Mouse (Mus musculus): ENCODE results near the gene Gm20716. TPM values are rescaled to one million over a fixed set of nuclear protein-coding genes. Genes with fewer than 3 reads are reported as not detected.

The Gm20716 gene
- polyA plus RNA-seq, 1 experiment, result not detected

GRCm38 (mm10) chr2:168155666-168156065, 74.5 kb downstream of the Gm20716 start:
- no peak overlapping the region for H3K4me3 ChIP-seq (ENCODE audit: low read depth, low read length)
- H3K4me1 ChIP-seq (ENCODE audit: control insufficient read depth, insufficient read depth, insufficient read length, low read length), result peaks cover 14% of the 10 kb centered on the region
- H3K27ac ChIP-seq (ENCODE audit: insufficient read depth, low read depth, low read length), result no peak overlapping the region
- 95% methylated on average over 7 of the region's 7 CpGs for WGBS
- TF ChIP-seq POLR2A (IDR thresholded peaks at IDR 0.05; ENCODE audit: low read depth, low read length), result no peak
- TF ChIP-seq CTCF (IDR thresholded peaks at IDR 0.05; ENCODE audit: extremely low read depth, insufficient read length, insufficient replicate concordance, low read depth, low read length), result no peak
- no peaks in the 10 kb centered on the region for H3K36me3 ChIP-seq (ENCODE audit: control insufficient read depth, insufficient read depth, low read length)
- no peaks in the 10 kb centered on the region for H3K27me3 ChIP-seq (ENCODE audit: control insufficient read depth, insufficient read depth, low read length)

- no peaks in the 10 kb centered on the region for H3K36me3 ChIP-seq (ENCODE audit: control insufficient read depth, insufficient read depth, low read length)
- 23% methylated on average over 14 of the region's 14 CpGs for WGBS
- peaks cover 8% of the 10 kb centered on the region for H3K4me1 ChIP-seq (ENCODE audit: control insufficient read depth, insufficient read depth, insufficient read length, low read length)
- TF ChIP-seq CTCF (IDR thresholded peaks at IDR 0.05; ENCODE audit: extremely low read depth, insufficient read length, insufficient replicate concordance, low read depth, low read length), result peak; percentile 64
- no peak for TF ChIP-seq POLR2A (IDR thresholded peaks at IDR 0.05; ENCODE audit: low read depth, low read length)
- H3K4me3 ChIP-seq (ENCODE audit: low read depth, low read length), result no peak overlapping the region
- no peaks in the 10 kb centered on the region for H3K27me3 ChIP-seq (ENCODE audit: control insufficient read depth, insufficient read depth, low read length)
- H3K27ac ChIP-seq (ENCODE audit: insufficient read depth, low read depth, low read length), result no peak overlapping the region
Measured at GRCm38 (mm10) chr2:168154090-168154881, 75.9 kb downstream of the Gm20716 start.

GRCm38 (mm10) chr2:168149241-168149640, 80.9 kb downstream of the Gm20716 start:
- no peak overlapping the region for H3K4me3 ChIP-seq (ENCODE audit: low read depth, low read length)
- WGBS, result 87% methylated on average over 8 of the region's 8 CpGs
- H3K36me3 ChIP-seq (ENCODE audit: control insufficient read depth, insufficient read depth, low read length), result no peaks in the 10 kb centered on the region
- no peak for TF ChIP-seq POLR2A (IDR thresholded peaks at IDR 0.05; ENCODE audit: low read depth, low read length)
- TF ChIP-seq CTCF (IDR thresholded peaks at IDR 0.05; ENCODE audit: extremely low read depth, insufficient read length, insufficient replicate concordance, low read depth, low read length), result no peak
- peaks cover 13% of the 10 kb centered on the region for H3K4me1 ChIP-seq (ENCODE audit: control insufficient read depth, insufficient read depth, insufficient read length, low read length)
- no peaks in the 10 kb centered on the region for H3K27me3 ChIP-seq (ENCODE audit: control insufficient read depth, insufficient read depth, low read length)
- H3K27ac ChIP-seq (ENCODE audit: insufficient read depth, low read depth, low read length), result no peak overlapping the region

GRCm38 (mm10) chr2:168147722-168148432, 82.3 kb downstream of the Gm20716 start:
- Histone ChIP-seq H3K27me3 (ENCODE audit: control insufficient read depth, insufficient read depth, low read length) (no peaks in the 10 kb centered on the region), H3K27ac (ENCODE audit: insufficient read depth, low read depth, low read length) (peak overlapping the region; percentile 36; the same call in 1 of the 2 replicates), H3K36me3 (ENCODE audit: control insufficient read depth, insufficient read depth, low read length) (no peaks in the 10 kb centered on the region), H3K4me3 (ENCODE audit: low read depth, low read length) (no peak overlapping the region), H3K4me1 (ENCODE audit: control insufficient read depth, insufficient read depth, insufficient read length, low read length) (peaks cover 13% of the 10 kb centered on the region)
- 28% methylated on average over 22 of the region's 22 CpGs for WGBS
- TF ChIP-seq POLR2A (IDR thresholded peaks at IDR 0.05; ENCODE audit: low read depth, low read length), result no peak
- no peak for TF ChIP-seq CTCF (IDR thresholded peaks at IDR 0.05; ENCODE audit: extremely low read depth, insufficient read length, insufficient replicate concordance, low read depth, low read length)

DNA sequence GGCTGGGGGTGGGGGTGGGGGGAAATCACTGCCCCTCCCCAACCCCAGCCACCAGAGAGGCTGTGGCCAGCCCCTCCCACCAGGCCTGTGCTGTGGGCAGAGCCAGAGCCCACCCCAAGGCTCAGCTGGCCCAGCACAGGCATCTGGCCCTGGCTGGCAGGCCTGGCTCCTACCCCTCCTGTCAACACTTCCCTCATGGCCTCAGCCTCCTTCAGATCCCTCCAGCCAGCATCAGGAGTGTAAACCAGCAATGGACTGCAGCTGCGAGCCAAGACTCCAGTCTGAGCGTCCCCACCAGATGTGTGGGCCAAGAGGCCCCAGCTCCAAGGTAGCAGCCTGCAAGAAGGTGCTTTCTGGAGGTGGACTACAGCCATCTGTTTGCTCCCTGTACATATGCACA, 84.7 kb downstream of the Gm20716 start:
- TF ChIP-seq POLR2A (IDR thresholded peaks at IDR 0.05; ENCODE audit: low read depth, low read length) (no peak), CTCF (IDR thresholded peaks at IDR 0.05; ENCODE audit: extremely low read depth, insufficient read length, insufficient replicate concordance, low read depth, low read length) (no peak)
- Histone ChIP-seq H3K4me1 (ENCODE audit: control insufficient read depth, insufficient read depth, insufficient read length, low read length) (peaks cover 13% of the 10 kb centered on the region), H3K27ac (ENCODE audit: insufficient read depth, low read depth, low read length) (no peak overlapping the region), H3K4me3 (ENCODE audit: low read depth, low read length) (no peak overlapping the region), H3K36me3 (ENCODE audit: control insufficient read depth, insufficient read depth, low read length) (no peaks in the 10 kb centered on the region), H3K27me3 (ENCODE audit: control insufficient read depth, insufficient read depth, low read length) (no peaks in the 10 kb centered on the region)
- WGBS, result 87% methylated on average over 2 of the region's 2 CpGs

DNA sequence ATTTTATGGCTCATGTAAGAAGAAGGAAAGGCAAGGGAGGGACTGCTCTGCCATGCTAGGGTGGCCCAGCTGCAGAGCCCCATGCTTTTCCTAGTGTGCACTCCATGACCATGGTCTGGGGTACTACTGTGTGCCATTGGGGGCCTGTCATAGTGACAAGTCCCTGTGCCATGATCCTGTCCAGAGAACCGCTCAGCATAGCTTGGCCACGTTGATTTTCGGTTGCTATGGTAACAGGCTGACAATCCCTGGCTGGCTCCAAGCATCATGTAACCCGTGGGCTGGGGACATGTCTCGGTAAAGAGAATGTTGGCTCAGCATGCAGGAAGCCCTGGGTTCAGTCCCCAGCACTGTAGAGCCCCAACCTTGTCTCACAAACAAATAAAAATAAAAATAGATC, 86.4 kb downstream of the Gm20716 start:
- Histone ChIP-seq H3K4me3 (ENCODE audit: low read depth, low read length) (no peak overlapping the region), H3K27ac (ENCODE audit: insufficient read depth, low read depth, low read length) (no peak overlapping the region), H3K36me3 (ENCODE audit: control insufficient read depth, insufficient read depth, low read length) (no peaks in the 10 kb centered on the region), H3K27me3 (ENCODE audit: control insufficient read depth, insufficient read depth, low read length) (no peaks in the 10 kb centered on the region), H3K4me1 (ENCODE audit: control insufficient read depth, insufficient read depth, insufficient read length, low read length) (peaks cover 13% of the 10 kb centered on the region)
- TF ChIP-seq POLR2A (IDR thresholded peaks at IDR 0.05; ENCODE audit: low read depth, low read length), result no peak
- TF ChIP-seq CTCF (IDR thresholded peaks at IDR 0.05; ENCODE audit: extremely low read depth, insufficient read length, insufficient replicate concordance, low read depth, low read length), result no peak
- WGBS, result 49% methylated on average over 5 of the region's 5 CpGs

GRCm38 (mm10) chr2:168137161-168137560, 93.0 kb downstream of the Gm20716 start:
- Histone ChIP-seq H3K4me3 (ENCODE audit: low read depth, low read length) (no peak overlapping the region), H3K4me1 (ENCODE audit: control insufficient read depth, insufficient read depth, insufficient read length, low read length) (no peaks in the 10 kb centered on the region), H3K36me3 (ENCODE audit: control insufficient read depth, insufficient read depth, low read length) (no peaks in the 10 kb centered on the region), H3K27me3 (ENCODE audit: control insufficient read depth, insufficient read depth, low read length) (no peaks in the 10 kb centered on the region), H3K27ac (ENCODE audit: insufficient read depth, low read depth, low read length) (no peak overlapping the region)
- 80% methylated on average over 15 of the region's 15 CpGs for WGBS
- TF ChIP-seq CTCF (IDR thresholded peaks at IDR 0.05; ENCODE audit: extremely low read depth, insufficient read length, insufficient replicate concordance, low read depth, low read length), result no peak
- no peak for TF ChIP-seq POLR2A (IDR thresholded peaks at IDR 0.05; ENCODE audit: low read depth, low read length)

Other genes with a start within 250 kb of the Gm20716 start
- 2.5 and 5.3 TPM in 2 replicates for gene Ripor3, start 219.7 kb downstream of the Gm20716 start, polyA plus RNA-seq (2012; rRNA removed)
- 18.2 and 55.5 TPM in 2 replicates for gene Pard6b, start 149.4 kb downstream of the Gm20716 start, polyA plus RNA-seq (2012; rRNA removed)
- 6.4 and 12.9 TPM in 2 replicates for gene Adnp, start 23.3 kb downstream of the Gm20716 start, polyA plus RNA-seq (2012; rRNA removed)
- 12.9 and 26.2 TPM in 2 replicates for gene Dpm1, start 227 bp upstream of the Gm20716 start, polyA plus RNA-seq (2012; rRNA removed)
- 31.2 and 47.1 TPM in 2 replicates for gene Mocs3, start 258 bp upstream of the Gm20716 start, polyA plus RNA-seq (2012; rRNA removed)
- 0.86 and 1.3 TPM in 2 replicates for gene Kcng1, start 51.4 kb upstream of the Gm20716 start, polyA plus RNA-seq (2012; rRNA removed)